Mouse (Mus musculus) liver, embryonic 14.5 days (tissue): ENCODE data around the gene Rag2.

Experiments
- CTCF ChIP-seq: IDR thresholded peaks from 2 replicates; pipeline ENCODE4 v1.5.1; 2016; ENCODE audit warnings: antibody characterized with exemption, low read depth, control low read depth
- EP300 ChIP-seq: IDR thresholded peaks from 2 replicates; pipeline ENCODE4 v1.6.1; 2016; ENCODE audit warnings: antibody characterized with exemption, low read depth

- TF ChIP-seq CTCF (no peak), EP300 (no peak)
Observed at GRCm38 (mm10) chr2:101627227-101627626, 2.7 kb downstream of the Rag2 start.
